Mouse (Mus musculus) MN1 (cell line): Measurements from ENCODE around the gene Cisd3.
"Not testable (repeated sequence)": the region's sequence is repeated elsewhere in the genome, so short reads cannot be mapped to it uniquely, and the experiment has no call there.

ENCODE experiments used
- DNase-seq: peaks from one replicate; pipeline ENCODE4 v3.0.0-alpha.2; 2016; ENCODE audit warnings: low spot score

The Cisd3 gene

GRCm38 (mm10) chr11:97711200-97711900, 25.7 kb downstream of the Cisd3 start:
- no peak for DNase-seq

- DNase-seq: no peak
Observed at GRCm38 (mm10) chr11:97712286-97712685, 26.7 kb downstream of the Cisd3 start.

DNA sequence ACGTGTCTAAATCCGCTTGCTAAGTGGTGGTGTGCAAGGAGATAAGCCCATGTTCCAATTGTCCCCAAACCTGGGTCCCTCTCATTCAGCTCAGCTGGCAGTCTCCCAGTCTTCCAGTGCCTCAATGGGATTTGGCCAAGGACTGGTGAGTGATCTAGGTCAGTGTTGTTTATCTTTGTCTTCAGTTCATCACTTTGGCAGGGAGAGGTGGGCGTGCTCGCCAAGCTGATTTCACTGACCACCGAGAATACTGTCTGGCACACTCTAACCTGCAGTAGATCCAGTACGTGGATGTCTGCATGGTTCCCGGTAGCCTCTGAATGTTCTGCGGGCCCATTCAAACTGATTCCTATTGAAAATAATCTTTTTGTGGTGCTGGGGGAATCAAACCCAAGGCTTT, 28.3 kb downstream of the Cisd3 start:
- DNase-seq: no peak

GRCm38 (mm10) chr11:97714356-97714755, 28.7 kb downstream of the Cisd3 start:
- DNase-seq: no peak

GRCm38 (mm10) chr11:97714784-97715760, 29.4 kb downstream of the Cisd3 start:
- DNase-seq: peak; percentile 79

- DNase-seq: no peak
Observed at GRCm38 (mm10) chr11:97716021-97716420, 30.4 kb downstream of the Cisd3 start.

GRCm38 (mm10) chr11:97717369-97718280, 32.0 kb downstream of the Cisd3 start:
- no peak for DNase-seq

- no peak for DNase-seq
Observed at GRCm38 (mm10) chr11:97718281-97718860, 32.7 kb downstream of the Cisd3 start.

- DNase-seq: no peak
Observed at GRCm38 (mm10) chr11:97719041-97719440, 33.4 kb downstream of the Cisd3 start.

DNA sequence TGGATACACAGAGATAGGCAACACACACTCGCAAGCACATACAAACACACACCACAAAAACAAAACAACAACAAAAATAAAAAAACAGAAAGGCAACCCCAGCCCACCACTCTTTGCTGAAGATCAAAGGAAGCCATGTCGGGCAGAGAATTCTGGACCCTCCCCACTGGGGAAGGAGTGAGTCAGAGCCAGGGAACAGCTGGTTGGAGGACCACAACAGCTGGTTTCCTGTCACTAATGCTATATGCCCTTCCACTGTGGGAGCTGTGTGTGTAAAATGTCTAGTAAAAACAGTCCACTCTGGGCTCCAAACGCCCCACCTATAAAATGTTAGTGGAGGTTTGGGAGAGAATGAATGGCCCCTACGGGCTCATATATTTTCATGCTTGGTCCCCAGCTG, 35.7 kb downstream of the Cisd3 start:
- no peak for DNase-seq

DNA sequence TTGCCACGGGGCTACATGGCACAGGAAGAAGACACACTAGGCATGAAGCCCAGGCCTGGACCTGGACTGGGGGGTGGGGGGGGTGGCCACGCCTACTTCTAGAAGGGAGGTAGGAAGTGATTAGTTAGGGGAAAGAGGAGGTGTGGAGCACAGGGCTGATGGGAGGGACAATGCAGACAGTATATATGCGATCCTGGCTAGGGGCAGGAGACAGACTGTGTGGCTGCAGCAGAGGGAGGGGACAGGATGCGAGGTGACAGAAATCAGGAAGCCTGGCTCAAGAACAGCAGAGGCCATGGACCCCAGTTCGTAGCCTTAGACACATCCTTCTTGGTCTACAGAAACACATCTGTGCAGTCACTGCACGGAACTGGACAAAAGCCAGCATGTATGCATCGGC, 38.1 kb downstream of the Cisd3 start:
- no peak for DNase-seq

DNA sequence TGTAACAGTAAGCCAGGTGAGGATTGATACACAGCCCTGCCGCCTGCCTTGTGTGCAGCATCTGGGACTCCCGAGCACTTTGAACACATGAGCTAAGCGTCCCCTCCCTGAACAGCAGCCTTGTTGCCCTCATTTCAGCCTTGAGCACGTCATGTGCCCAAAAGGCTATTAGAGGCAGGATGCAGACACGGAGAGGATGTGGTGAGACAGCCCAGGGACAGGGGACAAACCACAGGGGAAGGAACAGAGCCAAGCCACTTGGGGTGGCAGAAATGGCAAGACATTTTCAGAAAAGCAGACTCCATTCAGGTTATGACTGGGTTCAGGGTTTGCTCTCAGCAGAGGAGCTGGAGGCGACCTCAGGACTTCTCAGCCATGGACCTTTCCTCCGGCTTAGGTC, 42.7 kb downstream of the Cisd3 start:
- DNase-seq: peak; percentile 57

DNA sequence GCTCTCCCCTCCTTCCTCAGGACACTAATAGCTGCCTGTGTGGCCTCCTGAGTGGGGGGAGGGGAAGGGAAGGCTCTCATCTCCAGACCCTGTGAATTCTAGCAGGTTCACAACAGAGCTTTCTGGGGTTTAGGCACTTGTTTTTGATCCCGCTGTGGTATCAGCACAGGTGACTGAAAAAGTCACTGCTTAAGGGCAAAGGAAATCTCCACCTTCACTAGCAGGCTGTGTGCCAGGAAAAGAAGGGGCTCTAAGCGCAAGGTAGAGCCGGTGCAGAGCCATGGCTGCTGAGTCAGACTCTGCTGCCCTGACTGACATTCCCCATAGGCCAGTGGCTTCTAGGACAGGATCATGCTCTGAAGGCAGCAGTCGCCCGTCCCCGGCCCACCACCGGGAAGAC, 43.1 kb downstream of the Cisd3 start:
- DNase-seq: peak; percentile 56

GRCm38 (mm10) chr11:97733689-97734088, 48.1 kb downstream of the Cisd3 start:
- DNase-seq: no peak

- DNase-seq: not testable (repeated sequence)
Observed at GRCm38 (mm10) chr11:97734810-97735209, 49.2 kb downstream of the Cisd3 start.

- DNase-seq: no peak
Observed at GRCm38 (mm10) chr11:97736645-97737044, 51.0 kb downstream of the Cisd3 start.

- no peak for DNase-seq
Observed at GRCm38 (mm10) chr11:97737600-97737999, 52.0 kb downstream of the Cisd3 start.
